Mouse (Mus musculus): ENCODE measurements around the gene Fbxo21.

The Fbxo21 gene

DNA sequence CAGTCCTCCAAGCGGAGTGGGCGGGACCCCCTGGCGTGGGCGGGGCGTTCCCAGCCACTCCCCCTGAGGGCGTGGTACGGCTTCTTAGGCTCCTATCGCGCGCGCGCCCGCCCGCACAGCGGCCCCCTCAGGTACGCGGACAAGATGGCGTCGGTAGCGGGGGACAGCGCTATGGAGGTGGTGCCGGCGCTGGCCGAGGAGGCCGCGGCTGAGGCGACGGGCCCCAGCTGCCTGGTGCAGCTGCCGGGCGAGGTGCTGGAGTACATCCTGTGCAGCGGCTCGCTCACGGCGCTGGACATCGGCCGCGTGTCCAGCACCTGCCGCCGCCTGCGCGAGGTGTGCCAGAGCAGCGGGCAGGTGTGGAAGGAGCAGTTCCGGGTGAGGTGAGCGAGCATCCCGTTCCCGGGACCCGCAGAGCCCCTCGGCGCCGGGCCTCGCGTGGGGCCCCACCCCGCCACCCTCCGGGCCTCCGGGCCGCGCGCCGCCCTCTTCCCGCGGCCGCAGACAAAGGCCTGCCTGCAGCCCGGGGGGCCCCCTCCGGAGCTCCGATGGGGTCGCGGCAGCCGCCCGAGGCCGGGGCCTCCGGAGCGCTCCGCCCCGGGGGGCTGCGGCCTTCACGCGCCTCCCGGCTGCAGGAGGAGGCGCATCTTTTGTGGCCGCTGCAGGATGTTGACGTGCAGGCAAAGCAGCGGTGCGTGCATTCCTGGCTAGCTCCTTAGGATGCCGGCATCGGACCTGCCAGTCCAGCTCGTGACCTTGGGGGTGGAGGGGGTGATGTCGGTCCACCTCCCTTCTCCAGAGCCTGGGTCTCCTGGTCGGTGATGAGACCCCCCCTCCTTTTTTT is at the start of gene Fbxo21:
Gene Fbxo21, plus strand, starts transcription at position 74 of the 844 bp plus-strand sequence.
- peak; percentile 98 for DNase-seq

DNA sequence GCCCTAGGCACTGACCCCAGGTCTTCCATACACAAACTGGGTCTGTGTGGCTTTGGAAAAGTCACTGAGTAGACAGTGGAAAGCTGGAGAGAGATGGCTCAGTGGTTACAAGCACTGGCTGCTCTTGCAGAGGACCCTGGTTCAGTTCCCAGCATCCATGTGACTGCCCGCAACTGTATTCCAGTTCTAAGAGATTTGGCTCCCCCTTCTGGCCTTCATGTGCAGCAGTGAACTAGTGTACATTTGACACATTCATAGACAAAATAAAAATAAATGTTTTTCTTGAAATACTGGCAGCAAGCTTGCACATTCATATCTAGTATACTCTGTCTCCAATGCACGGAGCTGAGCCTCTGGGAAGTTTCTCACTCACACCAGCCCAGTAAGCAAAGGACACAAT is 48.0 kb upstream of the Fbxo21 start:
- no peak for DNase-seq

DNA sequence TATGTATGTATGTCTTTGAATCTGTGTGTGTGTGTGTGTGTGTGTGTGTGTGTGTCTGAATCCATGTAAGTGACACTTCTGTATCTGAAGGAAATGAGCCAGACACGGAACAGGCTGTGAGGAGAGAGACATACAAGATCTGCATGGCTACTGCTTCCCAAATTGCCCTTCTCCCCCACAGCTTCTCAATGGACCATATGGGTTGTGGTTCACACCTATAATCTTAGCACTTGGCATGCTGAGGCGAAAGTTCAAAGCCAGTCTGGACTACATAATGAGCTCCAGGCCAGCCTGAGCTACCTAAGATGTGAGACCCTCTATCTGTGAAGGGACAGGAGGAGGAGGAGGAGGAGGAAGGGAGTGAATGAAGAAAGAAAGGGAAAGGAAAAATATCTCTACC is 44.3 kb upstream of the Fbxo21 start:
- no peak for DNase-seq

DNA sequence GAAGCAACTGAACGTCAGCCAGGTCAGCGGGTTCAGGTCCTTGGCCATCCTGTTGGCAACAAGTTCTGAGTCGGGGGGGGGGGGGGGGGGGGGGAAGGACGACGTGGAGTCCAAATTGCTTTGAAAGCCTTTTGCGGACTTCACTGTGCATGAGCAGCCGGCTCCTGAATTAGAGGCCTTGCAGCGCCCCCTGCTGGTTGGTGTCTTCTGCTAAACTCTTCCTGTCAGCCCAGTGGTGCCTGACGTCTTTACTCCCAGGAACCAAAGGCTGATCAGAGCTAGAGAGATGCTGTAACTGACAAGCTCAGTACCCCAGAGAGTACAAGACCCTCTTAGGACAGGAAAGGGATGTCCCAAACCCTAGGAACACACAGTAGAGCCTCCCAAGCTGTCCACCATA is 43.7 kb upstream of the Fbxo21 start:
- DNase-seq = peak; percentile 85

DNA sequence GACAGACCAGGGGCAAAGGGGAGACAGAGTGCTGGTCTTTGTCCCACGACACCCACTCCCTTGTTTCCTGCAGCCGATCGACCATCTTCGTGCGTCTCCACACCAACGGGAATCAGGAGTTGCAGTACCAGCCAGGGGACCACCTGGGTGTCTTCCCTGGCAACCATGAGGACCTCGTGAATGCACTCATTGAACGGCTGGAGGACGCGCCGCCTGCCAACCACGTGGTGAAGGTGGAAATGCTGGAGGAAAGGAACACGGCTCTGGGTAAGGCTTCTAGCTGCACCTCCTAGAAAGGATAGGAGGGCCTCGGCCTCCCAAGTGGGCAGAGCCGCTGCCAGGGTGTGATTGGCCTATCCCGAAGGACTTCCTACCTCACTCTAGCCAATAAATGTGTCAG is 40.2 kb upstream of the Fbxo21 start:
- no peak for DNase-seq

DNA sequence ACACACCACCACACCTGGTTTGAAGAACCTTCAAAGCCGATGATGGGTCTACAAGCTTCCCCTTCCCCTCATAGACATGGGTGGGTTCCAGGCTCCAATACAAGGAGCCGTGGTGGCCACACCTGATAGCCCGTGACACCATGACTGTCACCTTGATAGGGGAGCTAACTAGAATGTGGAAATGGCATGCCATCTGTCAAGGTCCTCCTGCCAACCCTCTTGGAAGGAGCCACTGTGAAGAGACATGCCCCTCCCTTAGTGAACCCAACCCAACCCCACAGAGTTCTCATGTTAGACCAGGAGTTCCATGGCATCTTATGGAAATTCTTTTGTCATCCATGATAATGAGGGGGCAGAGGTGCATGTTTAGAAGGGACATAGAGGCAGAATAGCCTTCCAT is 39.3 kb upstream of the Fbxo21 start:
- no peak for DNase-seq

GRCm38 (mm10) chr5:117938182-117938581 is 38.3 kb upstream of the Fbxo21 start:
- DNase-seq = peak; percentile 71

- no peak for DNase-seq
Observed at GRCm38 (mm10) chr5:117939402-117939801, 37.1 kb upstream of the Fbxo21 start.

DNA sequence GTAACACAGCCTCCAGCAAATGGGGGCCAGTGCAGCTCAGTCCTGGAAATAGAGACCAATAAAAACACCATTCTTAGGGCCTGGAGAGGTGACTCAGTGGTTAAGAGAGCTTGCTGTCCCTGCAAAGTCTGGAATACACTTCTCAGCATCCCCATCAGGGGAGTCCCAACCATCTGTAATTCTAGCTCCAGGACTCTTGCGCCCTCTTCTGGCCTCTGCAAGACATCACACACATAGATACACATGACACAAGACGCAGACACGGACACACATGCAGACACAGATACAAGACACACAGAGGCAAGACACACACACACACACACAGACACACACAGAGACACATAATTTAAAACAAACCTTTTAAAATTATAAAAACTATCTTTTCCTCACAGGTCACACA is 35.0 kb upstream of the Fbxo21 start:
- no peak for DNase-seq

- peak; percentile 50 for DNase-seq
Observed at GRCm38 (mm10) chr5:117946605-117947004, 29.9 kb upstream of the Fbxo21 start.

DNA sequence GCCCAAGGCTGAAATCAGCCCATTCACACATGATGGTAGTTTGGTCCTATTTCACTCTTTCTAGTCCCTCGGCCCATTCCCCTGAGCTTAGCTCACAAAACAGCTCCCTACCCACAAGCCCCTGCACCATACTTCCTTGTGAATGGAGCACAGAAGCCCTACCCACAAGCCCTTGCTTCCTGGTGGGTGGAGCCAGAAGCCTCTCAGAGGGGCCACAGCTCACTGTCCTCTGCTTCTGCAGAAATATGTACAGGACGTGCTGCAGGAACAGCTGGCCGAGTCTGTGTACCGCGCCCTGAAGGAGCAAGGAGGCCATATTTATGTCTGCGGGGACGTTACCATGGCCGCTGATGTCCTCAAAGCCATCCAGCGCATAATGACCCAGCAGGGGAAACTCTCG is 27.1 kb upstream of the Fbxo21 start:
- DNase-seq = no peak

GRCm38 (mm10) chr5:117953893-117954292 is 22.6 kb upstream of the Fbxo21 start:
- DNase-seq = no peak

DNA sequence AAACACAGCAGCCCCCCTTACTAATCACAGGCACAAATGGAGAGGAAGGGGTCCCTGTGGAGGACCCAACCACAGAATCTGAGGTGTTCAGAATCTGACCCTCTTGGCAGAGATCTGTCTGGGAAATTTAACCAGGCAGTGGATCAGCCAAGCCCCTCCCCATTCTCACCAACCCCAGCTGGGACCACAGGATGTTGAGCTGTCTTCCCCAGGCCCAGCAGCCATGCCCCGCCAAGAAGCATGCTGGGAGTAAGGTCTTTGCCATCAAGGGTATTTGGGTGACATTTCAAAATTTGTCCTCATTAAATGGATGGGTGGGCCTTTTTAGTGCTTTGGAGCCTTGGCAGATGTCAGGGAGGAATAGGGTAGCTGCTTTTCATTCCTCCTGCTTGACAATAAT is 22.1 kb upstream of the Fbxo21 start:
- DNase-seq = no peak

DNA sequence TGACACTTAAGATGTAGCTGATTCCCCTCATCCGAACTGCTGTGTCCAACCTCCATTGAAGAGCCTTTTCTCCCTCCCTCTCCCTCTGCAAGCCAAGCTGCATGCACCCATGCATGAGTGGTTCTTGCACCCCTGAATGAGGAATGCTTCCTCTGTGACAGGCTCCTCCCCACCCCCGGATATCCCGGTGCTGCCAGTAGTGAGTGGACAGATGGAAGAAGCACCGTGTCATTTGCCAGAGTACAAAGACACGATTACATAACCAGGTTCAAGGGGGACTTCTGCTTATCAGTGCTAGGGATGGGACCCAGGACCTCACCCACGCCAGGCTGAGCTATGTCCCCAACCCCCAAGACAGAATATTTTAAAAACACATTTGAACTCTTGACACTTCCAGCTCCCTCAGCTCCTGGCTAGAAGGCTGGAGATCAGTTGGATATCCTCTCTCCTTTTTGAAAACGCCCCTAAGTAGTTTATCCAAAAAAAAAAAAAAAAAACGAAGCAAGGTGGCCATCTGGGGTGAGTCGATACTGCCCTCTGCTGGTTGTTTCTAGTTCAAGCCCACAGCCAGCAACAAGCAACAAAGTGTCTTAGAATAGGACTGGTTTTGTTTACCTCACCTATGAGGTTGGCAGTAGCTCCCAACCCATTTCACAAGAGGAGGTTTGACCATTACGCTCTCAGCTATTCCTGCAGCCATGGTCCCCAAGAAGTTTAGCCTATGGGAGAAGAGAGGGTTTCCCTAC is 20.7 kb upstream of the Fbxo21 start:
- peak; percentile 38 for DNase-seq

DNA sequence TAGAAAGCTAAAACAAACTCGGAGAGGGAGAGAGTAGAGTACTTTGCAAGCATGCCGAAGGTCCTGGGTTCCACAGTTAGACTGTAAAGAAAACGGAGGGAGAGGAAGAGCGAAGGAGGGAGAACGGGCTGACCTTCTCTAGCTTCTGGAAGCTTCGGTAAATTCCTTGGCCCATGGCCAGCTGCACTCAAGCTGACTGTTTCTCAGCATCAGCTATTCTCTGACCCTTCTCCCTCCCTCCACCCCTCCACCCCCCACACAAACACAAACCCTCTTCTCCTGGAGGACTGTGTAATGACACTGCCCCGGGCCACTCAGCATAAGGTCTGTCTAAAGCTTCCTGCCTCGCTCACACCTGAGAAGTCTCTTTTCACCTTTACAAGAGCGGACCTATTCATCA is 11.8 kb upstream of the Fbxo21 start:
- peak; percentile 53 for DNase-seq

- DNase-seq = no peak
Observed at GRCm38 (mm10) chr5:117966956-117967355, 9.6 kb upstream of the Fbxo21 start.

DNA sequence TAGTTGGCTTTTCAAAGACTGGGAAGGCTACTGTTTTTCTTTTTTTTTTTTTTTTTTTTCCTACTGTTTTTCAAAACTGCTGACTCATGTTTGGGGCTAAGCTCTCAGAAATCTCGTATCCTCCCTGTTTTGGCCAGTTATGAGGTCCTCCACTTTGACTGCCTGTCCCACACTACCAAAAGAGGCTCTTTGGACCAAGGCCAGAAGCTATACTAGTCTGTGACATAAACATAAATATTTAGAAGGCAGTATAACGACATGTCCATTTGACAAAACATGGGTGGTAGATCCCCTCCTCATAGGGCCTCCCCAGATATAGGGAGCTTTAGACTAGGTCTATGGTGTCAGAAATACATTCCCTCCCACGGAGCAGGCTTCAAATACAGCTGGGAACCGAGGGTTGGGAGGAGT is 8.9 kb upstream of the Fbxo21 start:
- no peak for DNase-seq

DNA sequence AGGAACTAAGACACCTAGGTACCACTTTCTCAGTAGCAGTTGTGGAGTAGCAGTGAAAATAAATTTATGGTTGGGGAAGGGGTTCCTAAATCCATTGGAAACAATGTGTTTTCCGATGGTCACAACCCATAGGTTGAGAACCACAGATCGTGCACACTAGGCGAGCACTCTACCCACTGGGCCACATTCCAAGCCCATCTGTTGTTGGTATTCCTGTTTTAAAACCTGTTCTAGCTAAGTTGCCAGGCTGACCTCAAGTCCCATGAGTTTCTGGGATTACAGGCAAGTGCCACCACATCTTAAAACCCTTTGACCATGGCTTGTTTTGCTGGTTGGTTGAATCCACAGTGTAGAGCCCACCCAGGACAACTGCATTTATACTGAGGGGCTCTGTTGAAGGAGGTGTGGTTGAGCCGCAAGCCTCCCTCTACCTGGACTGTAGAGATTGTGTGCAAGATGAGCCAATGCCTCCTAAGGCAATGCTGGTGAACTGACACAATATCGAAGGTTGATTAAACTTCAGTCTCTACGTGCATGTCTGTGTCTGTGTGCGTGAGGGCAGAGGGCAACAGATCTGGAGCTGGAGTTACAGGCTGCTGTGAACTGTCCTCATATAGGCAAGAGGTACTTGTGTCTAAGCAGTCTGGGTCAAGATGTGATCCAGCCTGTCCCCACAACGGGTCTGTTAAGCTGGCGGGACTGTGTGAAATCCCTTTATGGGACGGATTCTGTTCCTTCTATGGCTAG is 6.7 kb upstream of the Fbxo21 start:
- DNase-seq = no peak

DNA sequence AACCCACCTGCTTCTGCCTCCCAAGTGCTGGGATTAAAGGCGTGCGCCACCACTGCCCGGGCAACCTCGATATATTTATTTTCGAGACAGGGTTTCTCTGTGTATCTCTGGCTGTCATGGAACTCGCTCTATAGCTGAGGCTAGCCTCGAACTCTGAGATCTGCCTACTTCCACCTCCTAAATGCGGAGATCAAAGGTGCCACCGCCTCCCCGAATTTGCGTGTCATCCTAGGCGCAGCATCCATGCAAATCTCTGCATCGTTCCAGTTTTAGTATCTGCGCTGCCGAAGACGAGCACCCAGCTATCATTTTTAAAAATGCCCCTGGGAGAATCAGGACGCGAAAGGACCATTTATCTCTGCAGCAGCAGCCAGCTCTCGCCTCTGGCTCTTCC is 270 bp upstream of the Fbxo21 start:
- no peak for DNase-seq

- peak; percentile 43 for DNase-seq
Observed at GRCm38 (mm10) chr5:117977501-117978158, 1.1 kb downstream of the Fbxo21 start.

GRCm38 (mm10) chr5:117978159-117978697 is 1.7 kb downstream of the Fbxo21 start:
- no peak for DNase-seq

DNA sequence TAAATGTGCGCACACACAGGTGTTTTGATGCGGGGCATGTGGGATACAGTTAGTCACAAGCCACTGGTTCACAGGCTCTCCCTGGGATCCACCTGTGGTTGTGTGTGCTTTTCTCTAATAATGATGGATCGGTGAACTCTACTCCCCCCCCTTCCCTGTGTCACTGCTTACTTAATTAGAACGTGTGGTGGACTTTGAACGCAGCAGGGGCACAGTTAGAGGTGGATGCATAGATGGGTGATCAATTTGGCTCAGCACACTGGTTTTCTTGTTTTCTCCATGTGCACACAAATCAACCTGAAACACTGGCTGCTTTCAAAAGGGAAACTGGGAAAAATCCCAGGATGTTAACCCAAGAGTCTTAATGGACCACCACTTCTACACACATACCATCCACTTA is 2.6 kb downstream of the Fbxo21 start:
- DNase-seq = no peak

DNA sequence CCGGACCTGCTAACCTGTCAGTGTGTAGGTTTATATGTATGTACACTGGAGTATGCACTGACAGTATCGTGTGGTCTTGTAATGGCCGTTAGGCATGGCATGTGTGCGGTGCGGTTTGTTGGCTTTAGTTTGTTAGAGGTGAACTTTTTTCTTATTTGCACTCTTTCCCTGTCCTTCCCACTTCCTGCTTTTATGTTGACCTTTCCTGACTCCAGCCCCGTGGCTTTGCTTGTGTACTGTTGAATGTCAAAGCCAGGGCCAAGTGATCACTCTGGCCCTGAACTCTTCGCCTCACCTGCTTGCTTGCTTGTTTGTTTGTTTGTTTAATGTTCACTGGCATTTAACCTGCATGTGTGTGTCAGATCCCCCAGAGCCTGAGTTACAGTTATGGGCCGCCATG is 4.4 kb downstream of the Fbxo21 start:
- DNase-seq = no peak

Measured in kidney, postnatal 14 days (tissue).